ENCODE assay signal across 11 mouse cellular contexts in genomic region chr3:20776128-20776963, GRCm38 (mm10).
DNase-seq lines count a peak whose midpoint lies in the region; ATAC-seq and TF ChIP-seq lines count a peak whose summit lies in the region.
"Had no signal": no experiment of that assay in that cellular context is flagged by ENCODE, and none has a peak within 500 bp of the region (broad histone marks: within the 10 kb centered on the region; RNA-seq: fewer than 3 reads in every experiment).

No protein-coding gene starts in this region.

- no peak overlapping the region for H3K4me2 ChIP-seq in kidney, embryonic 15.5 days
- no peak overlapping the region for H3K4me2 ChIP-seq in hindbrain, embryonic 15.5 days
- H3K4me2 ChIP-seq in limb, embryonic 14.5 days (replicated peaks; ENCODE audit: low read depth, low read length, severe bottlenecking), result no peak overlapping the region
- no peak overlapping the region for H3K4me2 ChIP-seq in heart, embryonic 12.5 days

- no peaks in the 10 kb centered on the region for H3K9me3 ChIP-seq in kidney, embryonic 15.5 days (replicated peaks)
- no peaks in the 10 kb centered on the region for H3K9me3 ChIP-seq in hindbrain, embryonic 15.5 days
- H3K9me3 ChIP-seq in limb, embryonic 14.5 days (ENCODE audit: control insufficient read depth, low read length), result no peaks in the 10 kb centered on the region
- H3K9me3 ChIP-seq in heart, embryonic 12.5 days (replicated peaks), result no peaks in the 10 kb centered on the region

- H3K4me1 ChIP-seq in kidney, embryonic 15.5 days, result no peaks in the 10 kb centered on the region
- H3K4me1 ChIP-seq in hindbrain, embryonic 15.5 days (replicated peaks), result 0 out of 2 replicates have a peak, but pooled peaks cover 2% of the 10 kb centered on the region
- no peaks in the 10 kb centered on the region for H3K4me1 ChIP-seq in limb, embryonic 14.5 days (ENCODE audit: control insufficient read depth, insufficient read depth, low read length)
- no peaks in the 10 kb centered on the region for H3K4me1 ChIP-seq in heart, embryonic 12.5 days (replicated peaks)

- DNase-seq in kidney, adult 11 months, result no peak
- DNase-seq in limb, embryonic 14.5 days (ENCODE audit: low spot score), result no peak
- peak; percentile 13 to 48 for DNase-seq in right cerebral cortex, postnatal 36 days (ENCODE audit: low spot score in 2 of 2)
- DNase-seq in urinary bladder, postnatal 4 days (ENCODE audit: low spot score in 2 of 2), result no peak
- DNase-seq in adrenal gland, postnatal 14 days, result no peak
- DNase-seq: liver, postnatal 0 days had no signal

- H3K27ac ChIP-seq in kidney, embryonic 15.5 days, result no peak overlapping the region
- peak overlapping the region; percentile 41 for H3K27ac ChIP-seq in hindbrain, embryonic 15.5 days (replicated peaks)
- H3K27ac ChIP-seq in limb, embryonic 14.5 days (replicated peaks; ENCODE audit: low read depth, low read length), result no peak overlapping the region
- no peak overlapping the region for H3K27ac ChIP-seq in heart, embryonic 12.5 days (ENCODE audit: poor library complexity, severe bottlenecking)

- ATAC-seq in kidney, embryonic 15.5 days (replicated peaks; ENCODE audit: low FRiP score), result 0 out of 2 replicates have a peak, but pooled peaks have one; percentile 46
- ATAC-seq in hindbrain, embryonic 15.5 days (ENCODE audit: low FRiP score, low read depth), result peak; percentile 76
- peak; percentile 82 for ATAC-seq in limb, embryonic 14.5 days (ENCODE audit: low FRiP score, low read depth)
- ATAC-seq in heart, embryonic 12.5 days (ENCODE audit: insufficient number of reproducible peaks, low FRiP score), result no peak
- ATAC-seq: CD4-positive, CD25-positive, alpha-beta regulatory T cell, adult 4 months; liver, postnatal 0 days had no signal

- no peak overlapping the region for H3K4me3 ChIP-seq in kidney, embryonic 15.5 days (replicated peaks)
- H3K4me3 ChIP-seq in hindbrain, embryonic 15.5 days, result no peak overlapping the region
- no peak overlapping the region for H3K4me3 ChIP-seq in limb, embryonic 14.5 days (replicated peaks; ENCODE audit: low read length)
- H3K4me3 ChIP-seq in heart, embryonic 12.5 days, result no peak overlapping the region
- H3K4me3 ChIP-seq: erythroblast, embryonic 14.5 days had no signal

- H3K36me3 ChIP-seq in kidney, embryonic 15.5 days, result no peaks in the 10 kb centered on the region
- no peaks in the 10 kb centered on the region for H3K36me3 ChIP-seq in hindbrain, embryonic 15.5 days
- H3K36me3 ChIP-seq in limb, embryonic 14.5 days (ENCODE audit: control insufficient read depth, insufficient read depth, low read length), result no peaks in the 10 kb centered on the region
- H3K36me3 ChIP-seq in heart, embryonic 12.5 days, result no peaks in the 10 kb centered on the region

- 53% methylated on average over 4 of the region's 4 CpGs for WGBS in kidney, embryonic 15.5 days
- WGBS in hindbrain, embryonic 15.5 days, result 26% methylated on average over 4 of the region's 4 CpGs
- 50% methylated on average over 4 of the region's 4 CpGs for WGBS in limb, embryonic 14.5 days
- 86% methylated on average over 4 of the region's 4 CpGs for WGBS in heart, embryonic 12.5 days

- TF ChIP-seq POLR2A in limb, embryonic 14.5 days (IDR thresholded peaks at IDR 0.05; ENCODE audit: borderline replicate concordance, extremely low read depth, insufficient read depth, insufficient read length), result no peak

- H3K9ac ChIP-seq in kidney, embryonic 15.5 days, result no peak overlapping the region
- no peak overlapping the region for H3K9ac ChIP-seq in hindbrain, embryonic 15.5 days
- no peak overlapping the region for H3K9ac ChIP-seq in limb, embryonic 14.5 days (ENCODE audit: low read depth, low read length, severe bottlenecking)
- H3K9ac ChIP-seq in heart, embryonic 12.5 days, result no peak overlapping the region
- H3K9ac ChIP-seq: liver, postnatal 0 days had no signal

- no peaks in the 10 kb centered on the region for H3K27me3 ChIP-seq in kidney, embryonic 15.5 days
- no peaks in the 10 kb centered on the region for H3K27me3 ChIP-seq in hindbrain, embryonic 15.5 days
- no peaks in the 10 kb centered on the region for H3K27me3 ChIP-seq in limb, embryonic 14.5 days (ENCODE audit: control insufficient read depth, insufficient read depth, low read length)
- H3K27me3 ChIP-seq in heart, embryonic 12.5 days (replicated peaks), result no peaks in the 10 kb centered on the region

Comparison
In these comparisons a context has a peak if more than half of its experiments do, and no peak if none do; other contexts are left out.
1. DNase-seq: peak in right cerebral cortex, postnatal 36 days (2 of 2); none in kidney, adult 11 months (single experiment), limb, embryonic 14.5 days (single experiment), urinary bladder, postnatal 4 days (0 of 2) and adrenal gland, postnatal 14 days (single experiment).